Mouse (Mus musculus): ENCODE measurements around the gene Dmpk. TPM values are rescaled to one million over a fixed set of nuclear protein-coding genes. Genes with fewer than 3 reads are reported as not detected.
A peak's percentile ranks its signal among the peaks of the same experiment; 100 is the strongest.
"Not testable (repeated sequence)": the region's sequence is repeated elsewhere in the genome, so short reads cannot be mapped to it uniquely, and the experiment has no call there.

The Dmpk gene
- polyA plus RNA-seq, 1 experiment from 2014 or later: 20.9 TPM

DNA sequence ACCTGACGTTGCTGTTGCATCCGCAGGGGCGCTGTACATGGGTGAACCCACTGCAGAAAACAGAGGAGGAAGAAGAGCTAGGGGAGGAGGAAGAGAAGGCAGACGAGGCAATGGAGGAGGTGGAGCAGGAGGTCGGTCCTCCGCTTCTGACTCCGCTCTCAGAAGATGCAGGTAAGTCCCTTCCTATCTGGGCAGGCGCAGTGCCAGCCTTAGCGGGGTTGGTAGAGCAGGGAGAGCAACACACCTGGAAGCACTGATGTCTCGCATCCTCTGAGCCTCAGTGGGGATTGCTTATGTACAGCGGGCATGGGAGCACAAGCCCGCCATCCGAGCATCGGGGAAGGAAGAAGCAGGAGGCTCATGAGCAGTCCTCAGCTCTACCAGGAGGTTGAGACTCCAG is 16.6 kb upstream of the Dmpk start:
- DNase-seq (no peak), ATAC-seq (ENCODE audit: insufficient read depth) (no peak)
- WGBS: 41% methylated on average over 14 of the region's 14 CpGs
- no peak overlapping the region for H3K27ac ChIP-seq (ENCODE audit: low read depth)
- TF ChIP-seq CTCF (IDR thresholded peaks at IDR 0.05; ENCODE audit: low read depth): no peak
- H3K9ac ChIP-seq: no peak overlapping the region
- no peaks in the 10 kb centered on the region for H3K36me3 ChIP-seq (ENCODE audit: insufficient read depth)
- no peaks in the 10 kb centered on the region for H3K4me1 ChIP-seq (ENCODE audit: insufficient read depth)
- H3K4me3 ChIP-seq (ENCODE audit: low read depth, low read length): no peak overlapping the region
- peaks cover 33% of the 10 kb centered on the region for H3K27me3 ChIP-seq (ENCODE audit: insufficient read depth, low read length)
- H3K9me3 ChIP-seq (ENCODE audit: low read depth, low read length): no peaks in the 10 kb centered on the region
- H3K4me2 ChIP-seq: no peak overlapping the region

DNA sequence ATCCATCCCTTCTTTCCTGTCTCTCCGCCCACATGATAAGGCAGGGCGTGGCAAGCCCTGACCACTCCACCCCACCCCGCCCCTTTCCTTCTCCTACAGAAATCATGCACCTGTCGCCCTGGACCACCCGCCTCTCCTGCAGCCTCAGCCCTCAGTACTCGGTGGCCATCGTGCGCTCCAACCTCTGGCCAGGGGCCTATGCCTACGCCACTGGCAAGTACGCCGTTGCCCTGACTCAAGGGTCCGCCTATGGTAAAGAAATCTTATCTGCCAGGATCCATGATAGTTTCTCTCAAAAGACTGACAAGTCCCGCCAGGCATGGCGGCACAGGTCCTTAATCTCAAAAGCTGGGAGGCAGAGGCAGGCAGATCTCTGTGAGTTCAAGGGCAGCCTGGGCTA is 15.7 kb upstream of the Dmpk start:
- Histone ChIP-seq H3K27ac (ENCODE audit: low read depth) (no peak overlapping the region), H3K4me1 (ENCODE audit: insufficient read depth) (no peaks in the 10 kb centered on the region), H3K4me3 (ENCODE audit: low read depth, low read length) (no peak overlapping the region), H3K4me2 (no peak overlapping the region), H3K36me3 (ENCODE audit: insufficient read depth) (no peaks in the 10 kb centered on the region), H3K9ac (no peak overlapping the region), H3K9me3 (ENCODE audit: low read depth, low read length) (no peaks in the 10 kb centered on the region), H3K27me3 (ENCODE audit: insufficient read depth, low read length) (peaks cover 33% of the 10 kb centered on the region)
- no peak for DNase-seq
- no peak for ATAC-seq (ENCODE audit: insufficient read depth)
- WGBS: 55% methylated on average over 13 of the region's 14 CpGs
- TF ChIP-seq CTCF (IDR thresholded peaks at IDR 0.05; ENCODE audit: low read depth): no peak

- H3K4me1 ChIP-seq (ENCODE audit: insufficient read depth): no peaks in the 10 kb centered on the region
- 5% methylated on average over 2 of the region's 2 CpGs for WGBS
- no peak overlapping the region for H3K4me3 ChIP-seq (ENCODE audit: low read depth, low read length)
- no peak overlapping the region for H3K9ac ChIP-seq
- no peaks in the 10 kb centered on the region for H3K36me3 ChIP-seq (ENCODE audit: insufficient read depth)
- H3K9me3 ChIP-seq (ENCODE audit: low read depth, low read length): no peaks in the 10 kb centered on the region
- no peak overlapping the region for H3K4me2 ChIP-seq
- peak; percentile 84 for TF ChIP-seq CTCF (IDR thresholded peaks at IDR 0.05; ENCODE audit: low read depth)
- DNase-seq (peak; percentile 94), ATAC-seq (ENCODE audit: insufficient read depth) (no peak)
- H3K27ac ChIP-seq (ENCODE audit: low read depth): no peak overlapping the region
- H3K27me3 ChIP-seq (ENCODE audit: insufficient read depth, low read length): peaks cover 33% of the 10 kb centered on the region
Observed at GRCm38 (mm10) chr7:19068707-19069106, 14.9 kb upstream of the Dmpk start.

- Histone ChIP-seq H3K9me3 (ENCODE audit: low read depth, low read length) (no peaks in the 10 kb centered on the region), H3K9ac (no peak overlapping the region), H3K27me3 (ENCODE audit: insufficient read depth, low read length) (peaks cover 30% of the 10 kb centered on the region), H3K4me1 (ENCODE audit: insufficient read depth) (no peaks in the 10 kb centered on the region), H3K4me2 (no peak overlapping the region), H3K4me3 (ENCODE audit: low read depth, low read length) (no peak overlapping the region), H3K36me3 (ENCODE audit: insufficient read depth) (no peaks in the 10 kb centered on the region), H3K27ac (ENCODE audit: low read depth) (no peak overlapping the region)
- 51% methylated on average over 3 of the region's 3 CpGs for WGBS
- DNase-seq (peak; percentile 40), ATAC-seq (ENCODE audit: insufficient read depth) (no peak)
- peak; percentile 54 for TF ChIP-seq CTCF (IDR thresholded peaks at IDR 0.05; ENCODE audit: low read depth)
Observed at GRCm38 (mm10) chr7:19069500-19069899, 14.1 kb upstream of the Dmpk start.

GRCm38 (mm10) chr7:19071024-19071423 is 12.6 kb upstream of the Dmpk start:
- H3K9ac ChIP-seq; ATAC-seq (ENCODE audit: insufficient read depth); H3K4me3 ChIP-seq (ENCODE audit: low read depth, low read length); H3K36me3 ChIP-seq (ENCODE audit: insufficient read depth); H3K4me1 ChIP-seq (ENCODE audit: insufficient read depth); DNase-seq; H3K9me3 ChIP-seq (ENCODE audit: low read depth, low read length); H3K4me2 ChIP-seq; H3K27ac ChIP-seq (ENCODE audit: low read depth): not testable (repeated sequence)
- H3K27me3 ChIP-seq (ENCODE audit: insufficient read depth, low read length): peaks cover 15% of the 10 kb centered on the region
- WGBS: 45% methylated on average over 3 of the region's 3 CpGs
- TF ChIP-seq CTCF (IDR thresholded peaks at IDR 0.05; ENCODE audit: low read depth): peak; percentile 28; the same call in 1 of the 2 replicates

- Histone ChIP-seq H3K9ac (no peak overlapping the region), H3K4me1 (ENCODE audit: insufficient read depth) (peaks cover 7% of the 10 kb centered on the region), H3K27me3 (ENCODE audit: insufficient read depth, low read length) (no peaks in the 10 kb centered on the region), H3K9me3 (ENCODE audit: low read depth, low read length) (no peaks in the 10 kb centered on the region), H3K36me3 (ENCODE audit: insufficient read depth) (peaks cover 8% of the 10 kb centered on the region), H3K4me2 (no peak overlapping the region), H3K27ac (ENCODE audit: low read depth) (no peak overlapping the region), H3K4me3 (ENCODE audit: low read depth, low read length) (no peak overlapping the region)
- peak; percentile 70 for TF ChIP-seq CTCF (IDR thresholded peaks at IDR 0.05; ENCODE audit: low read depth)
- no peak for ATAC-seq (ENCODE audit: insufficient read depth)
- 76% methylated on average over 9 of the region's 9 CpGs for WGBS
- peak; percentile 37 for DNase-seq
Observed at GRCm38 (mm10) chr7:19073504-19073903, 10.1 kb upstream of the Dmpk start.

- Histone ChIP-seq H3K27me3 (ENCODE audit: insufficient read depth, low read length) (no peaks in the 10 kb centered on the region), H3K4me2 (no peak overlapping the region), H3K4me3 (ENCODE audit: low read depth, low read length) (no peak overlapping the region), H3K4me1 (ENCODE audit: insufficient read depth) (peaks cover 7% of the 10 kb centered on the region), H3K36me3 (ENCODE audit: insufficient read depth) (peaks cover 18% of the 10 kb centered on the region), H3K9ac (no peak overlapping the region), H3K27ac (ENCODE audit: low read depth) (no peak overlapping the region), H3K9me3 (ENCODE audit: low read depth, low read length) (no peaks in the 10 kb centered on the region)
- WGBS: 96% methylated on average over 6 of the region's 6 CpGs
- DNase-seq (no peak), ATAC-seq (ENCODE audit: insufficient read depth) (no peak)
- peak; percentile 14; the same call in 1 of the 2 replicates for TF ChIP-seq CTCF (IDR thresholded peaks at IDR 0.05; ENCODE audit: low read depth)
Observed at GRCm38 (mm10) chr7:19074494-19074893, 9.2 kb upstream of the Dmpk start.

DNA sequence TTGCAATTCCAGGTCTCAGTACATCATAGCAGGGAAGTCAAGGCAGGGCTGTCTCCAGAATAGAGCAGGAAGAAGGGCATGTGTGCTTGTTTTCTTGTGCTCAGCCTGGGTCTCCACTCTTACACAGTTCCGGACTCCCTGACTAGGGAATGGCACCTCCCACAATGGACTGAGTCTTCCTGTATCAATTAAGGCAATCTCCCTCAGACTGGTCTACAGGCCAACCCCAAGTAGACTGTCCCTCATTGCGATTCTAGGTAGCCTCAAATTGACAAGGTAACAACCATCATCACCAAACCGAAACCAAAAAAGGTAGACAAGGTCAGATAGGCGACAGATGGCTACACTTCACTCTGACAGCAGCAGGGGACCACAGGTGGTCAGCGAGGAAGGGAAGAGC is 8.4 kb upstream of the Dmpk start:
- Histone ChIP-seq H3K27ac (ENCODE audit: low read depth) (no peak overlapping the region), H3K27me3 (ENCODE audit: insufficient read depth, low read length) (no peaks in the 10 kb centered on the region), H3K4me3 (ENCODE audit: low read depth, low read length) (peak overlapping the region; percentile 92), H3K4me1 (ENCODE audit: insufficient read depth) (peaks cover 7% of the 10 kb centered on the region), H3K9ac (no peak overlapping the region), H3K4me2 (peak overlapping the region; percentile 96), H3K36me3 (ENCODE audit: insufficient read depth) (peaks cover 25% of the 10 kb centered on the region), H3K9me3 (ENCODE audit: low read depth, low read length) (no peaks in the 10 kb centered on the region)
- TF ChIP-seq CTCF (IDR thresholded peaks at IDR 0.05; ENCODE audit: low read depth): no peak
- 50% methylated on average over 5 of the region's 5 CpGs for WGBS
- ATAC-seq (ENCODE audit: insufficient read depth) (no peak), DNase-seq (no peak)
